Mouse (Mus musculus) heart, embryonic 14.5 days (tissue): ENCODE results near the gene Bcl11a. TPM values are rescaled to one million over a fixed set of nuclear protein-coding genes. Genes with fewer than 3 reads are reported as not detected.

Source experiments
- ATAC-seq: fragments of 200-750 bp; cut with Nextera tagmentation; 2 replicates; pipeline ENCODE4 v1.8.0; 2017; ENCODE audit warnings: low read depth, moderate TSS enrichment; ENCODE audit not compliant: insufficient number of reproducible peaks, insufficient read depth, low FRiP score
- H3K27ac ChIP-seq, 2 experiments: fragments of 200-500 bp in 1 of 2; fragments of 300-500 bp in 1 of 2; sonication (generic) in 1 of 2; replicated peaks in 1 of 2; 2 replicates each; pipeline ENCODE4 v1.5.1; 2012 to 2014; ENCODE audit warnings: low read depth in 2 of 2, low read length in 2 of 2, control low read depth in 1 of 2, mild to moderate bottlenecking in 1 of 2, mixed read lengths in 1 of 2; ENCODE audit not compliant: control insufficient read depth in 1 of 2, insufficient read depth in 1 of 2
- H3K27me3 ChIP-seq: fragments of 300-500 bp; sonication (generic); 2 replicates; pipeline ENCODE4 v1.6.1; 2014; ENCODE audit warnings: mild to moderate bottlenecking, low read length, control low read depth; ENCODE audit not compliant: control insufficient read depth, insufficient read depth
- H3K36me3 ChIP-seq: fragments of 300-500 bp; sonication (generic); 2 replicates; pipeline ENCODE4 v1.6.1; 2014; ENCODE audit warnings: mild to moderate bottlenecking, control low read depth, low read length, mixed read lengths; ENCODE audit not compliant: control insufficient read depth, insufficient read depth
- H3K4me1 ChIP-seq, 2 experiments: fragments of 200-500 bp in 1 of 2; fragments of 300-500 bp in 1 of 2; sonication (generic) in 1 of 2; 2 replicates each; pipeline ENCODE4 v1.6.1; 2012 to 2014; ENCODE audit warnings: low read length in 2 of 2, control low read depth in 1 of 2, mixed read lengths in 1 of 2; ENCODE audit not compliant: control insufficient read depth in 2 of 2, insufficient read depth in 2 of 2
- H3K4me2 ChIP-seq: fragments of 300-500 bp; sonication (generic); 2 replicates; pipeline ENCODE4 v1.6.1; 2014; ENCODE audit warnings: mild to moderate bottlenecking, low read length
- H3K4me3 ChIP-seq, 2 experiments: fragments of 200-500 bp in 1 of 2; fragments of 300-500 bp in 1 of 2; sonication (generic) in 1 of 2; 2 replicates each; pipeline ENCODE4 v1.5.1; 2012 to 2014; ENCODE audit warnings: low read length in 2 of 2, mild to moderate bottlenecking in 2 of 2, control low read depth in 1 of 2, low read depth in 1 of 2, moderate library complexity in 1 of 2; ENCODE audit not compliant: control insufficient read depth in 1 of 2, insufficient read depth in 1 of 2
- H3K9ac ChIP-seq: fragments of 300-500 bp; sonication (generic); 2 replicates; pipeline ENCODE4 v1.6.1; 2014; ENCODE audit warnings: mild to moderate bottlenecking, low read length
- H3K9me3 ChIP-seq: fragments of 300-500 bp; sonication (generic); 2 replicates; pipeline ENCODE4 v1.6.1; 2016; ENCODE audit warnings: low read length, control low read depth; ENCODE audit not compliant: control insufficient read depth
- WGBS: fragments of 180-500 bp; shearing (Covaris S2); extraction: QIAGEN DNeasy Blood & Tissue Kit; methylation state at CpG from one replicate; pipeline ENCODE4 v1.1.7; 2014; 5-methylcytosine and 5-hydroxymethylcytosine counted together
- polyA plus RNA-seq: library from polyadenylated mRNA; unstranded; fragments of >200 nt; fragmentation: Nextera tagmentation; extraction: Ambion mirVana; gene quantifications from 2 replicates; pipeline ENCODE4 v1.2.1, GENCODE M21; 2014

Gene Bcl11a
- polyA plus RNA-seq, 1 experiment from 2014 or later, result 17.3 TPM

GRCm38 (mm10) chr11:24081687-24082384, 4.0 kb downstream of the Bcl11a start:
- Histone ChIP-seq H3K4me3 (peak overlapping the region; percentile 65 to 75), H3K27me3 (no peaks in the 10 kb centered on the region), H3K4me2 (peak overlapping the region; percentile 96), H3K4me1 (peaks cover 7 to 26% of the 10 kb centered on the region in 2 experiments; a peak in 3 of 4 replicates), H3K36me3 (peaks cover 16% of the 10 kb centered on the region), H3K27ac (peak overlapping the region; percentile 77 to 95), H3K9ac (peak overlapping the region; percentile 87), H3K9me3 (no peaks in the 10 kb centered on the region)
- no peak for ATAC-seq
- under 1% methylated on average over 43 of the region's 43 CpGs for WGBS

- H3K4me3 ChIP-seq, result peak overlapping the region; percentile 65 to 75
- H3K27me3 ChIP-seq, result no peaks in the 10 kb centered on the region
- H3K4me1 ChIP-seq, result peaks cover 7 to 26% of the 10 kb centered on the region in 2 experiments; a peak in 3 of 4 replicates
- H3K27ac ChIP-seq, result peak overlapping the region in 1 of 2 experiments; percentile 95; a peak in 2 of 4 replicates
- peak overlapping the region; percentile 96 for H3K4me2 ChIP-seq
- peaks cover 23% of the 10 kb centered on the region for H3K36me3 ChIP-seq
- H3K9ac ChIP-seq, result peak overlapping the region; percentile 87
- no peak for ATAC-seq
- 39% methylated on average over 11 of the region's 11 CpGs for WGBS
- H3K9me3 ChIP-seq, result no peaks in the 10 kb centered on the region
Observed at GRCm38 (mm10) chr11:24082385-24083075, 4.7 kb downstream of the Bcl11a start.

GRCm38 (mm10) chr11:24083076-24083405, 5.2 kb downstream of the Bcl11a start:
- WGBS, result 54% methylated on average over 1 of the region's 1 CpGs
- Histone ChIP-seq H3K4me1 (peaks cover 7 to 26% of the 10 kb centered on the region in 2 experiments; a peak in 3 of 4 replicates), H3K4me2 (peak overlapping the region; percentile 53), H3K36me3 (peaks cover 28% of the 10 kb centered on the region), H3K4me3 (peak overlapping the region in 1 of 2 experiments; percentile 8; a peak in 1 of 4 replicates), H3K9me3 (no peaks in the 10 kb centered on the region), H3K9ac (peak overlapping the region; percentile 58; the same call in 1 of the 2 replicates), H3K27ac (0 out of 4 replicates have a peak overlapping the region, but pooled peaks of 1 of the 2 experiments have one; percentile 17), H3K27me3 (no peaks in the 10 kb centered on the region)
- ATAC-seq, result no peak

DNA sequence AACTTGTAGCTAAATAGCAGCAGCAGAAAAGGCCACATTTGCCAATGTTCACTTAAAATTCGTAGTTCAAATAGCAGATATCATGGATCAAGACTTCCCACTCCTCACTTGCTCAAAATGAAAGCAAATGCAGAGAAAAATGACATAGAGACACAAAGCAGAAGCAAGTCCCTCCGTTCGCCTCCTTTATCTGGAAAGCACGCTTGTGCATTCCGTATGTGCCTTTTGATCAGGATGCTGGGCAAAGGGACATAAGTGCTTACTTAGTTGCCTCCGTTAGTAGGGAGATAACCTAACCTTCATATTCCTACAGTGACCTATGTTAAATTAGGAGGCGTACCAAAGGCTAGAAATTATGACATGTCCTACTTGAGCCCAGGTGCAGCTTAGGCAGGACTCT, 5.6 kb downstream of the Bcl11a start:
- H3K27ac ChIP-seq, result 0 out of 4 replicates have a peak overlapping the region, but pooled peaks of 1 of the 2 experiments have one; percentile 17
- H3K4me2 ChIP-seq, result peak overlapping the region; percentile 53
- no peak for ATAC-seq
- no peaks in the 10 kb centered on the region for H3K9me3 ChIP-seq
- peak overlapping the region in 1 of 2 experiments; percentile 8; a peak in 1 of 4 replicates for H3K4me3 ChIP-seq
- WGBS, result 29% methylated on average over 7 of the region's 7 CpGs
- H3K9ac ChIP-seq, result peak overlapping the region; percentile 58; the same call in 1 of the 2 replicates
- peaks cover 32% of the 10 kb centered on the region for H3K36me3 ChIP-seq
- peaks cover 7 to 26% of the 10 kb centered on the region in 2 experiments; a peak in 3 of 4 replicates for H3K4me1 ChIP-seq
- no peaks in the 10 kb centered on the region for H3K27me3 ChIP-seq

DNA sequence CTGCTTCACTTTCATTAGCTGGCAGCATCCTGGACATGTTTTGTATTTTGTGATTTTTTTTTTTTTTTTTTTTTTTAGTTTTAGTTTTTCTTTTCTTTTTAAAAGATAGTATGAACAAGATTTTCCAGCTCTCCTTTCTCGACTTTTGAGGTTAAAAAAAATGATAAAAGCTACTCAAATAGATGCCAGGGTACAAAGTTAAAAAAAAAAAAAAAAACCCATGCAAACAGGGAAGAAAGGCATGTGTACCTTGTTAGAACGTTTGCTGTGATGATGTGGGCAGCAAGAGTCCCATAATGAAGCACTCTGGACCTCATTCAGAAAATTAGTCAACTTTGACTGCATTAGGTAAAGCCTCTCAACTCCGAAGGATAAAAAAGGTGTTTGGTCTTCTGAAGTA, 6.2 kb downstream of the Bcl11a start:
- Histone ChIP-seq H3K4me2 (no peak overlapping the region; the same call in 1 of the 2 replicates), H3K9me3 (no peaks in the 10 kb centered on the region), H3K4me3 (no peak overlapping the region), H3K4me1 (peaks cover 7 to 26% of the 10 kb centered on the region in 2 experiments; a peak in 3 of 4 replicates), H3K36me3 (peaks cover 38% of the 10 kb centered on the region), H3K27ac (no peak overlapping the region), H3K9ac (no peak overlapping the region), H3K27me3 (no peaks in the 10 kb centered on the region)
- no peak for ATAC-seq
- WGBS, result 72% methylated on average over 3 of the region's 3 CpGs

DNA sequence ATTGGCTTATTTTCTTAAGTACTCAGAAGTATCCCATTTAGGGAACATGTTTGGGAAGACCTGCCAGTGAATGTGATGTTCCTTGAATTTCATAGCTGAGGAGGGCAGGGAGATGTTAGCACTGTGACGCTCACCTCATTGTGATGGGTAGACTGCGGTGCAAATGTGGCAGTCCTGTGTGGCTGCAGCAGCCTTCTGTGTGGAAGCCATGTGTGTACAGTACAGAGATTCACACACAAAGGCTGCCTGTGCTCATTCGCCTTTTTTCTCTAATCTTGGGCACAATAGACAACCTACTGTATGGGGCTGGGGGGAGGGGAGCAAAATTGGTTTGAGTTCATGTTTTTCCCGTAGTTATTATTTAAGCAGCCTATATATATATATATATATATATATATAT, 6.7 kb downstream of the Bcl11a start:
- Histone ChIP-seq H3K4me3 (no peak overlapping the region), H3K9me3 (no peaks in the 10 kb centered on the region), H3K4me2 (no peak overlapping the region), H3K4me1 (peaks cover 7 to 26% of the 10 kb centered on the region in 2 experiments; a peak in 3 of 4 replicates), H3K36me3 (peaks cover 42% of the 10 kb centered on the region), H3K27me3 (no peaks in the 10 kb centered on the region), H3K27ac (no peak overlapping the region), H3K9ac (no peak overlapping the region)
- ATAC-seq, result no peak
- 85% methylated on average over 4 of the region's 4 CpGs for WGBS

- Histone ChIP-seq H3K4me1 (peaks cover 5 to 28% of the 10 kb centered on the region in 2 experiments; a peak in 3 of 4 replicates), H3K9me3 (no peaks in the 10 kb centered on the region), H3K4me2 (no peak overlapping the region), H3K4me3 (no peak overlapping the region), H3K27ac (peak overlapping the region; percentile 32 to 42; a peak in 3 of 4 replicates), H3K27me3 (no peaks in the 10 kb centered on the region), H3K9ac (no peak overlapping the region), H3K36me3 (peaks cover 48% of the 10 kb centered on the region)
- ATAC-seq, result no peak
- WGBS, result 24% methylated on average over 6 of the region's 6 CpGs
Observed at GRCm38 (mm10) chr11:24085986-24086385, 8.1 kb downstream of the Bcl11a start.
